Mouse (Mus musculus): ENCODE results near the gene Foxj1.

The Foxj1 gene

DNA sequence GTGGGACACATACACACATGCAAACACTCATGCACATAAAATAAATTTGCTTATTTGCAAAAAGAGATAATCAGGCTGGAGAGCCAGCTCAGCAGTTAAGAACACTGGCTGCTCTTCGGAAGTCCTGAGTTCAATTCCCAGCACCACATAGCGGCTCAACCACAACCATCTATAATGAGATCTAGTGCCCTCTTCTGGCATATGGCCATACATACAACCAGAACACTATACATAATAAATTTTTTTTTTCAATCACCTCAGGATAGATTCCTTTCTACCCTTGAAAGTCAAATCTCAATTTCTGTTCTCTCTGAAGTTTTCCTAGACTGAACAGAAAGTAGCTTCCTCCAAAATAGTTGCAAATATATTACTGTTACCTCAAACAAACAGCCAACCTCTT is 29.8 kb downstream of the Foxj1 start:
- no peak for DNase-seq (ENCODE audit: low spot score)

DNA sequence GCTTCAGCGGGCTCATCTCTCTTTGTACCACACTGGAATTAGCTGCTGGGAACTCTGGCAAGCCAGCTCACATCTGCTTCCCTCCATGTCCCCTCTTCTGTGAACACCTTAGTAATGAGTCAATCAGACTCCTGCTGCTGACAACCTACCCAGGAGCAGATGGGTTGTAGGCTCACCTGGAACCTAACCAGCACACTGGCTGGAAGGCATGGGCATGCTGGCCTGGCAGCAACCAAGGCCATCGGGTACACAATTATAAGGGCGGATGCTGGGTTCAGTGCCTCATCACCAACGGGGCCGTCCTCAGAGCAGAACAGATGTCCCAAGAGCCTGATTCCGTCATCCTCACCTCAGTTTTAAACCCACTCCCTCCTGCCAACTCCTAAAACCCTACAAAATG is 36.6 kb downstream of the Foxj1 start:
- no peak for DNase-seq (ENCODE audit: low spot score)

DNA sequence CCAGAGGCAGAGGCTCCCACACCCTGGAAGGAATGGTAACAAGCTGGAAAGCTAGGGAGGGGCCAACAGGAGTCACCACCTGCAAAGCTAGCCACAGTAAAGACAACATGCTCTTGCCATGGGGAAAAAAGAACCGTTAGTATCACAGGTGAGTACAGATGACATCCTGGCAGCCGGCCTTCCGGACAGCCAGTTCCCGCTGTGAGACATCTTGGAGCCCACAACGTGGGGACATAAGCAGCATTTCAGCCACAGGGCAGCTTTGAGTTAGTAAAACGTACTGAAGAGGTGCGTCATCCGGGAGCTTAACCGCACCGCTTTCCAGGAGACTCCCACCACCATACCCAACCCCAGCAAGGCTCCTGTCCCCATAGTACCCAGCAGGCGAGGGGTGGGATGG is 37.0 kb downstream of the Foxj1 start:
- DNase-seq (ENCODE audit: low spot score): no peak

DNA sequence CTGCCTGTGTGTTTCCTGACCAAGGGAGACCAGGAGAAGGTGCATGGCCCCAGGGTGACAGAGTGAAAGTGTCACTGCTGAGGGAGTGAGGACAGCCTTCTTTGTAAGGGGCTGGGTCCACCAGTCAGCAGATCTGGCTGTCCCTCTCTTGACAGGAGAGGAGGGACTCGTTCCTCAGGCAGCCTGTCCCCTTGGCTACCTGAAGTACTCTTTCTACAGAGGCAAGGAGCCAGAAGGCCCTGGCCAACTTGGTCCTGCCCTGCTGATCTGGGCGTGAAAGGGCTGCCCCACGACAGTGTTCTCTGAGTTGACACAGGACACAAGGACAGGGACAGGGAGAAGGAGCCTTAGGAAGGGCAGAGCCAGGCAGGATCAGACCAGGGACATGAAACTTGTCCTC is 38.2 kb downstream of the Foxj1 start:
- no peak for DNase-seq (ENCODE audit: low spot score)

DNA sequence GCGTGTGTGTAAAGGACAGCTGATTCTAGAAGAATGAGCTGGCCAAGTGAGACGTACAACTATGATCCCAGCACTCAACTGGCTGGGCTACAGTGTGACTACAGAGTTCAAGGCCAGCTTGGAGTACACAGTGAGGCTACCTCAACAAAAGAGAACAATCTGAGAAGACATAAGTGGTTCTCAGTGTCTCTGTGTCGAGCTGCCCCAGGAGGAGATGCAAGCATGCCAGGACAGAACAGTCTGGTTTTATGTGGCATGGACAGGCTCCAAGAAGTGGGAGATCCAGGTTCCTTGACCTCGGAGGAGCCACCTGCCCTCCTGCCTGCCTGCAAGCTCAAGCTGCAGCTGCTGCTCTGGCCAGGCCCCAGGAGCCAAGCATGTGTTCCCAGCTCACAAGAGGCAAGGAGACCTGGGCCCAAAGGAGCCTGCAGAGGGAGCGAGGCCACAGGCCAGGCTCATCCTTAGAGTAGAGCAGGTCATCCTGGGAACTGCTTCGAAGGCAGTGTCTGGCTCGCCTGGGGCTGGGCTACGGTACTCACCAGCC is 38.9 kb downstream of the Foxj1 start:
- peak; percentile 69 for DNase-seq (ENCODE audit: low spot score)

DNA sequence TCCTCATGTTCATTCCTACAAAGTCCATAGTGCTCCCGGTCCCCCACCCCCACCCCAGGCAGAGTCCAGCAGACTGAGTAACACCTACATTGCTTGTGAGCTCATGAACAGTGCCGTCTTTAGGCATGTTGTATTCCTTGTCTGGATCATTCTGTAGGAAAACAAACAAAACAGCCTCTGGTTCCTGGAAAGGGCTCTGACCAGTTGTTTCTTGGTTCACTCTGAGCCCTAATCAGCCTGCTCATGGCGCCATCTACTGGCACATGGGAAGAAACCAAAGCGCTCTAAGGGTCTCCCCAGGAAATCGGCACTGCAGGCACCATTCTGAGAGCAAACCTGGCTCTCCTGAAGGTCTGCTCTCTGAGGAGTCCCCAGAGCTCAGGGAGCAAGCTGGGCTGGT is 40.9 kb downstream of the Foxj1 start:
- DNase-seq (ENCODE audit: low spot score): peak; percentile 74

DNA sequence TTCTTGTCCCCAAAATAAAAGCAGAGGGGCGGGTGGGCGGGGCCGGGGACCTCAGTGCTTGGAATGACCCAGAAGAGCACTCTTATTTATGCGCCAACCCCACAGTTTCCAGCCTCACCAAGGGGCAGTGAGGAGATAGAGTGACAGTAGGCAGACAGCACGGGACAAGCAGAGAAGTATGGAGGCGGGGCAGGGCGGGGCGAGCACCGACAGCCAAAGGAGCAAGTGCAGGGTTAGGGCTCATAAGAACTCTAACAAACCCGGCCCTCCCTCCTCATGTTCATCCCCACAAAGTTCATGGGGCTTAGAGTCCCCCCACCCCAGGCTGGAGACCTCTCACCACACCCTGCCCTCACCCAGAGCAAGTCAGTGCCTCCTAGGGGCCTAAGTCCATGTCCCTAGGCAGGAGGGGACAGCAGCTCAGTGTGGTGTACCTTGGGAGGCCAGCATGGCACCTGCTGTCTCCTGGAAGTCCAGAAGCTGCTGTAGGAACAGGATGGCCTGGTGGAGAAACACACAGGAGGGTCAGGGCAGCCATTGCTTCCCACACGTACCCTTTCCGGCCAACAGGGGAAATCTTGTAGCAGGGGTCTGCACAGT is 41.6 kb downstream of the Foxj1 start:
- no peak for DNase-seq (ENCODE audit: low spot score)

DNA sequence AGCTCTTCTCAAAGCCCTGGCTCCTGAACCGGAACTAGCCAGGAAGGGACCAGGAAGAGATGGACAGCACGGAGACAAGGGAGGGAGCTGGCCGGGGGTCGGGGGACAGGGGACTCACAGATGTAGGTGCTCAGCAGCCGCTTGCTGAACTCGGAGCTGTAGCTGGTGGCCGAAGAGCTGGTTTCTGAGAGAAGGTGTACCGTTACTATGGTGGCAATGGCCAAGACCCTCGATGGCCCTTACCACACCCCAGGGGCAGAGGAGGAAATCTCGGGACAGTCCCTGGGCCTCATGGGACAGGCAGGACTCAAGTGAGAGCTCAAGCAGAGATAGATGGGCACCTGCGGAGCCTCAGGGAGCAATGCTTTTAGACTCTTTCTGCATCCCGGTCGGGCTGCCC is 42.8 kb downstream of the Foxj1 start:
- DNase-seq (ENCODE audit: low spot score): no peak

DNA sequence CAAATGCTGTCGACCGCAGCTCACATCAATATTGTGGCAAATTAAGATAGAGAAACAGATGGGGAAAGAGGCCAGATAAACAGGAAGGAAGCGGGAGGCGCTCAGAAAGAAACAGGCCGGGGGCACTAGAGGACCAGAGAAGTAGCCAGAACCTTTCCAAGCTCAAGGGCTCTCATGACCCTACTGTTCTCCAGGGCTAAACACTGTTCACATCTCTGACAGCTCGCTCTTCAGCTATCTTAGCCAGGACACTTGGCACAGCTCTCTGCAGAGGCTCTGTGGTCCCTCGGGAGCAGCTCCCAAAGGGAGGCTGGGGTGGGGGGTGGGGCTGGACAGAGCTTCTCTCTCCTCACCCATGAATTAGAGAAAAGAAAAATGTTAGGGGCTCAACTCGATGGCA is 44.6 kb downstream of the Foxj1 start:
- no peak for DNase-seq (ENCODE audit: low spot score)

DNA sequence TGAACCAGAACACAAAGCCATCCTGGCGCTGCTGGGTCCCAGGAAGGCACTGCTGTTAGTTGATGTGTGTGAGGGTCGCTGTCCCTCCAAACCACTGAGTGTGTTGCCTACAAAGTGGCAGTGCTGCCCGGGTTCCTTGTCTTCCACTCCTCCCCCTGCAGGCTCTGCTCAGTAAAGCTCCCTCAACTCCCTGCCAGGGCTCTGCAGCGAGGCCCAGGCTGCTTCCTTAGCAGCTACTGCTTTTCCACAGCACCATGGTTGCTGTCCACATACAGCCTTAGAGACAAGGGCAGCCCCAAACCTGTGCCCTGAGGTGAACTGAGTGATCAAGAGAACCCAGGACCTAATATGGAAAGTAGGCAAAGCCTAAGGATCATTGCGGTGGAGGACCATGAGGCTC is 47.8 kb downstream of the Foxj1 start:
- no peak for DNase-seq (ENCODE audit: low spot score)

DNA sequence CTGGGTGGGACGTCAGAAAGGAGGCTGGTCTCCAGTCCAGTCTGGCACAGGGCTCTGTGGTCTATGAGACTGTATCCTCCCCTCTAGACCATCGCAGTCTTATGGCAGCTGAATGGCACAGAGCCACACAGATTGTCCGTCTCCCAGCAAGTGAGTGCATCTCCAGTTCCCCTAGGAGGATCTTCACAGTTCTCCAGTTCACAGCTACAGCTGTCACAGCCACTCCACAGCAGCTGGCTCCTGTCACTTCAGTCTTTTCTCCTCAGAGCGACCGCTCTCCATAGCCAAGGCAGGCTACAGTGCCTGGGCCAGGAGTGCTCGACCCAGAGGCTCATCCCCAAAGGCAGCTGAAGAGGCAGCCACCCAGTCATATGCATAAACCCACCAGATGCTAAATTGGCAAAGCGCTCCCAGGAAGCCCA is 49.4 kb downstream of the Foxj1 start:
- DNase-seq (ENCODE audit: low spot score): no peak

DNA sequence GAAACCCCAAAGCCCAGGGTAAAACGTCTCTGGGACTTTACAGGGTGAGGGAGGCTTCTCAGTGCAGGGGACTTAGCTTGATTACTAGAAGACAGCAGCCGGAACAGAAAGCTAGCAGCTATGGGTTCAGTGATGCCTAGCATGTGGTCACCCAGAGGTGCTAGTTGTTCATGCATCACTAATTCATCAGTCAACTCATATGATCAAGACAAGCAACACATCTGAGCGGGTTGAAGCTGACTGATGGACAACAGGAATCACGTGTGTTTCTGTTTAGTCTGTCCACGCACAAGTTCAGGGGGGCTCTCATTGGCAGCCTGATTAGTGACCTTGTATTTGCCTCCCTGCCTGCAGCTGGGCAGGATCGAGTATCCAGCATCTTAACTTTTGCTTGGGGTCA is 51.2 kb downstream of the Foxj1 start:
- no peak for DNase-seq (ENCODE audit: low spot score)

DNA sequence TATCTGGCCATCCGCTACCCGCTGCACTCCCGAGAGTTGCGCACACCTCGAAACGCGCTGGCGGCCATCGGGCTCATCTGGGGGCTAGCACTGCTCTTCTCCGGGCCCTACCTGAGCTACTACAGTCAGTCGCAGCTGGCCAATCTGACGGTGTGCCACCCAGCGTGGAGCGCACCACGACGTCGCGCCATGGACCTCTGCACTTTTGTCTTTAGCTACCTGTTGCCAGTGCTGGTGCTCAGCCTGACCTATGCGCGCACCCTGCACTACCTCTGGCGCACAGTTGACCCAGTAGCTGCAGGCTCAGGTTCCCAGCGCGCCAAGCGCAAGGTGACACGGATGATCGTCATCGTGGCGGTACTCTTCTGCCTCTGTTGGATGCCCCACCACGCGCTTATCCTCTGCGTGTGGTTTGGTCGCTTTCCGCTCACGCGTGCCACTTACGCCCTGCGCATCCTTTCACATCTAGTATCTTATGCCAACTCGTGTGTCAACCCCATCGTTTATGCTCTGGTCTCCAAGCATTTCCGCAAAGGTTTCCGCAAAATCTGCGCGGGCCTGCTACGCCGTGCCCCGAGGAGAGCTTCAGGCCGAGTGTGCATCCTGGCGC is 52.2 kb downstream of the Foxj1 start:
- no peak for DNase-seq (ENCODE audit: low spot score)

DNA sequence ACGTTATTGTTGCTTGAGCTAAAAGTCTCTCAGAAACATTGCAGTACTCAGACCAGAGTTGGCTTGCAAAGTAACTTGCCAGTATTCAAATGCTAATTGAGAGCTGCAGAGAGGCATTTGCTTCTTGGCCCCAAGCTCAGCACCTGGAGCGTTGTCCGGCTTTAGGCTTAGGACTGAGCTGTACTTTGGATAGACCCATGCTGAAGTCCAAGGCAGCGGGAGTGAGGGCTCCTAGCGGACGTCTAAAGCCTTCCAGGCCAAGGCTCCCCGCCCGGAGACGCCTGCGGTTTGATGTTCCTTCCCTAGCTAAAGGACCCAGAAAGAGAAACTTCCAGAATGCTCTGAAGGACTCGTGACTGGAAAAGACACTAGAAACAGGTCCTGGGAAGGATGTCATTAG is 53.1 kb downstream of the Foxj1 start:
- DNase-seq (ENCODE audit: low spot score): no peak

DNA sequence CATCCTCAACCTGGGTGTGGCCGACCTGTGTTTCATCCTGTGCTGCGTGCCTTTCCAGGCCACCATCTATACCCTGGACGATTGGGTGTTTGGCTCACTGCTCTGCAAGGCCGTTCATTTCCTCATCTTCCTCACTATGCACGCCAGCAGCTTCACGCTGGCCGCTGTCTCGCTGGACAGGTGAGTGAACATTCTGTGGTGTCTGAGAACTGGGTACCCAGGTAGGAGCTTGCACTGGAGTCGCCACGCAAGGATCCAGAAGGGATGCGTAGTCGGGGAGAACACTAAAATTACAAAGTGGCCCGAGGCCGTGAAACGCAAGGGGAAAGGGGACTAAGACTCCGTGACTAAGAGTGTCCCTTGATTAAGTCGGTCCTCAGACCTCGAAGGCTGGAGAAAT is 53.5 kb downstream of the Foxj1 start:
- DNase-seq (ENCODE audit: low spot score): no peak

DNA sequence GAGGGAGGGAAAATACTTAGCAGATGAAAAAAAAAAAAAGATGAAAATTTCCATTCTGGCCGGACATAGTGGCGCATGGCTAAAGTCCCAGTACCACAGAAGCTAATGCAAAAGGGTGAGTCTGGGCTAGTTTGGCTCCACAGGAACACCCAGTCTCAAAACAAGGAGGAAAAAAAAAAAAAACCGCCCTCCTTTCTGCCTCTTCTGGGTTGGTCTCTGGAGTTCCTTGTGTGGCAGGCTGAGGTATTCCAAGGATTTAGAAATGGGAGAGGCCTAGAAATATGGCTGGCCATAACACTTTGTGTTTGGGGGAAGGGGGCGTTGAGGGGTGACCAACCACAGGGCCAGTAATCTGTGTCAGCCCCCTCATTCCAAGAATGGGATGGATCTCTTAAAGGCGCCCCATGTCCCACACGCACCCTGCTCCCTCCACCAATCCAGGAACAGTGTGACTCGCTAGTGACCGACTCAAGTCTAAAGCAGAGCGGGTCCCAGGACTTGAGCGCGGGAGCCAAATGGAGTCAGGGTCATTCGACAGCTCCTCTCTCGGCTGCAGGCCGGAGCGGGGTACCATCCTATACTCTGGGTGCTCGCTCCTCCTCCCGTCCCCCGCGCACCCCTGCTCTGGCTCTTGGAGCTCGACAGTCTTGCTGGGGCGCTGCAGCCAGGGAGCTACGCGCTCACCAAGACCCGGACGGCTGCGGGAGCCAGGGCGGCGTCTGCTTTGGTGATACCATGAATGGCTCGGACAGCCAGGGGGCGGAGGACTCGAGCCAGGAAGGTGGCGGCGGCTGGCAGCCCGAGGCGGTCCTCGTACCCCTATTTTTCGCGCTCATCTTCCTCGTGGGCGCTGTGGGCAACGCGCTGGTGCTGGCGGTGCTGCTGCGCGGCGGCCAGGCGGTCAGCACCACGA is 54.2 kb downstream of the Foxj1 start, which contains the start of gene Galr2:
Galr2 (plus strand) TSS at position 189 of the 913 bp plus-strand sequence.
- DNase-seq (ENCODE audit: low spot score): no peak

All from testis, postnatal 10 days (tissue).